Mouse (Mus musculus): Measurements from ENCODE around the gene Ogdhl.
"Not testable (repeated sequence)": the region's sequence is repeated elsewhere in the genome, so short reads cannot be mapped to it uniquely, and the experiment has no call there.

The Ogdhl gene

GRCm38 (mm10) chr14:32321732-32322685 is at the start of gene Ogdhl:
Ogdhl (plus strand) TSS chr14:32322019.
- peak; percentile 68 for DNase-seq (ENCODE audit: low read depth, low spot score)

- no peak for DNase-seq (ENCODE audit: low read depth, low spot score)
Measured at GRCm38 (mm10) chr14:32301622-32302021, 20.2 kb upstream of the Ogdhl start.

GRCm38 (mm10) chr14:32302423-32302822 is 19.4 kb upstream of the Ogdhl start:
- no peak for DNase-seq (ENCODE audit: low read depth, low spot score)

- no peak for DNase-seq (ENCODE audit: low read depth, low spot score)
Measured at GRCm38 (mm10) chr14:32304921-32305320, 16.9 kb upstream of the Ogdhl start.

- no peak for DNase-seq (ENCODE audit: low read depth, low spot score)
Measured at GRCm38 (mm10) chr14:32309876-32310275, 11.9 kb upstream of the Ogdhl start.

- DNase-seq (ENCODE audit: low read depth, low spot score): no peak
Measured at GRCm38 (mm10) chr14:32311381-32312035, 10.3 kb upstream of the Ogdhl start.

GRCm38 (mm10) chr14:32317822-32318221 is 4.0 kb upstream of the Ogdhl start:
- DNase-seq (ENCODE audit: low read depth, low spot score): no peak

- no peak for DNase-seq (ENCODE audit: low read depth, low spot score)
Measured at GRCm38 (mm10) chr14:32323221-32323620, 1.4 kb downstream of the Ogdhl start.

- DNase-seq (ENCODE audit: low read depth, low spot score): no peak
Measured at GRCm38 (mm10) chr14:32327366-32327765, 5.5 kb downstream of the Ogdhl start.

GRCm38 (mm10) chr14:32332515-32333445 is 11.0 kb downstream of the Ogdhl start:
- no peak for DNase-seq (ENCODE audit: low read depth, low spot score)

GRCm38 (mm10) chr14:32336021-32336420 is 14.2 kb downstream of the Ogdhl start:
- DNase-seq (ENCODE audit: low read depth, low spot score): no peak

- DNase-seq (ENCODE audit: low read depth, low spot score): no peak
Measured at GRCm38 (mm10) chr14:32336547-32336946, 14.7 kb downstream of the Ogdhl start.

GRCm38 (mm10) chr14:32341823-32342222 is 20.0 kb downstream of the Ogdhl start:
- DNase-seq (ENCODE audit: low read depth, low spot score): no peak

GRCm38 (mm10) chr14:32344176-32344575 is 22.4 kb downstream of the Ogdhl start:
- DNase-seq (ENCODE audit: low read depth, low spot score): no peak

- DNase-seq (ENCODE audit: low read depth, low spot score): no peak
Measured at GRCm38 (mm10) chr14:32344694-32345093, 22.9 kb downstream of the Ogdhl start.

- DNase-seq (ENCODE audit: low read depth, low spot score): no peak
Measured at GRCm38 (mm10) chr14:32347307-32347706, 25.5 kb downstream of the Ogdhl start.

GRCm38 (mm10) chr14:32351181-32351920 is 29.5 kb downstream of the Ogdhl start:
- DNase-seq (ENCODE audit: low read depth, low spot score): not testable (repeated sequence)

GRCm38 (mm10) chr14:32364359-32364758 is 42.5 kb downstream of the Ogdhl start:
- no peak for DNase-seq (ENCODE audit: low read depth, low spot score)

- DNase-seq (ENCODE audit: low read depth, low spot score): no peak
Measured at GRCm38 (mm10) chr14:32369756-32370155, 47.9 kb downstream of the Ogdhl start.

- DNase-seq (ENCODE audit: low read depth, low spot score): no peak
Measured at GRCm38 (mm10) chr14:32372510-32372909, 50.7 kb downstream of the Ogdhl start.
